Mouse (Mus musculus) myocyte (in vitro differentiated cells): ENCODE results near the gene Eef2k.

Source experiments
- CEBPB ChIP-seq: IDR thresholded peaks from 2 replicates; pipeline ENCODE4 v1.6.1; 2011; ENCODE audit warnings: mild to moderate bottlenecking, moderate library complexity; ENCODE audit not compliant: poor library complexity, insufficient read depth, severe bottlenecking
- E2F4 ChIP-seq: IDR thresholded peaks from one replicate; pipeline ENCODE4 v1.6.1; 2011; ENCODE audit warnings: mild to moderate bottlenecking, control low read depth, moderate library complexity; ENCODE audit not compliant: insufficient read depth
- MAX ChIP-seq: IDR thresholded peaks from one replicate; pipeline ENCODE4 v1.6.1; 2011; ENCODE audit warnings: low read depth, mild to moderate bottlenecking, control low read depth
- MYOD1 ChIP-seq, 3 experiments: IDR thresholded peaks; one replicate each; pipeline ENCODE4 v1.6.1; 2011; ENCODE audit warnings: control low read depth in 2 of 3, low read depth in 2 of 3, mild to moderate bottlenecking in 2 of 3, moderate library complexity in 1 of 3; ENCODE audit not compliant: insufficient read length in 2 of 3, control insufficient read depth in 1 of 3
- POLR2A ChIP-seq: IDR thresholded peaks from one replicate; pipeline ENCODE4 v1.6.1; 2011; ENCODE audit warnings: low read depth, mild to moderate bottlenecking, control low read depth, moderate library complexity; ENCODE audit not compliant: insufficient read length
- POLR2AphosphoS2 ChIP-seq: IDR thresholded peaks from one replicate; pipeline ENCODE4 v1.6.1; 2011; ENCODE audit warnings: low read depth, control low read depth; ENCODE audit not compliant: insufficient read length
- REST ChIP-seq: IDR thresholded peaks from one replicate; pipeline ENCODE4 v1.6.1; 2011; ENCODE audit warnings: mild to moderate bottlenecking, control low read depth, moderate library complexity; ENCODE audit not compliant: insufficient read depth, insufficient read length
- TCF12 ChIP-seq: IDR thresholded peaks from one replicate; pipeline ENCODE4 v1.6.1; 2011; ENCODE audit warnings: mild to moderate bottlenecking, control low read depth; ENCODE audit not compliant: poor library complexity, insufficient read depth, severe bottlenecking
- USF1 ChIP-seq: IDR thresholded peaks from one replicate; pipeline ENCODE4 v1.6.1; 2011; ENCODE audit warnings: low read depth, mild to moderate bottlenecking, control low read depth, moderate library complexity

DNA sequence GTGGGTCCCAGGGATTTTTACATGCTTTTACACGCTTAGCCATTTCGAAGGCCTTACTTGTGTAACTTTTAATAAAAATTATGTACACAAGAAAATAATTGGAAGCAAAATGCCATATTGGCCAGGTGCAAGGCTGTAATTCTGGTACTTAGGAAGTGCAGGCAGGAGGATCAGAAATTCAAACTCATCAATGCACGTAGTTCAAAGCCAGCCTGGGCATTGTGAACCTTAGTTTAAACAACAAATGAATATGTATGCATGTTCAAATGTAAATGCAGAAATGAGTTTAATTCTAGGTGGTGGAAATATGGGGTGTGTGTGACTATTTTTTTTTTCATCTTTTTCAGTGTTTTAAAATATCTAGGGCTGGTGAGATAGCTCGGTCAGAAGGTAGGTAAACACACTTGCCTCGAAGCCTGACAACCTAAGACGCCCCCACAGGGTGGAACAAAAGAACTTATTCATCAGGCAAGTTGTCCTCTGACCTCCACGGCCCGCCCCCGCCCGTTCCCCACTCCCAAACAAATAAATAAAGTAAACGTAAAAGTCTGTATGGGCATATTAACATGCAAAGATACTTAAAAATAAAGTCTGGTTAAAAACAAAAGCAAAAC is 73.7 kb downstream of the Eef2k start:
- TF ChIP-seq MAX: no peak
- no peak for TF ChIP-seq TCF12
- no peak for TF ChIP-seq CEBPB
- TF ChIP-seq REST: no peak
- no peak for TF ChIP-seq POLR2A
- no peak for TF ChIP-seq E2F4
- no peak for TF ChIP-seq USF1
- no peak for TF ChIP-seq MYOD1 (IDR thresholded peaks at IDR 0.05; ENCODE audit: control insufficient read depth in 1 of 3, insufficient read length in 2 of 3, low read depth in 2 of 3)
- TF ChIP-seq POLR2AphosphoS2: no peak
